Comparison of ENCODE assay signal across 8 mouse cellular contexts in genomic region chr2:154412018-154412666, GRCm38 (mm10). TPM values are rescaled to one million over a fixed set of nuclear protein-coding genes. Genes with fewer than 3 reads are reported as not detected.
DNase-seq lines count a peak whose midpoint lies in the region; ATAC-seq lines count a peak whose summit lies in the region.

No protein-coding gene starts in this region.

- H3K4me2 ChIP-seq in hindbrain, embryonic 16.5 days (ENCODE audit: low read length), result no peak overlapping the region
- no peak overlapping the region for H3K4me2 ChIP-seq in hindbrain, embryonic 12.5 days (replicated peaks)

- H3K9me3 ChIP-seq in hindbrain, embryonic 16.5 days (ENCODE audit: control insufficient read depth, low read length), result no peaks in the 10 kb centered on the region
- no peaks in the 10 kb centered on the region for H3K9me3 ChIP-seq in hindbrain, embryonic 12.5 days (replicated peaks)

- DNase-seq in thymus, postnatal 0 days (ENCODE audit: low spot score), result peak; percentile 57
- no peak for DNase-seq in thymus, postnatal 36 days
- DNase-seq in c-Kit-positive CD71-positive TER-119-negative erythroid progenitor cells, embryonic 14.5 days (ENCODE audit: low read depth), result peak; percentile 53
- peak; percentile 56 to 79 for DNase-seq in left cerebral cortex, postnatal 25 days (ENCODE audit: low spot score in 2 of 2)
- DNase-seq in yolk sac, embryonic 10.5 days (ENCODE audit: low spot score), result peak; percentile 13

- no peaks in the 10 kb centered on the region for H3K27me3 ChIP-seq in hindbrain, embryonic 16.5 days (replicated peaks; ENCODE audit: control insufficient read depth, insufficient read depth, low read length)
- H3K27me3 ChIP-seq in hindbrain, embryonic 12.5 days, result peaks cover 10% of the 10 kb centered on the region

- no peaks in the 10 kb centered on the region for H3K36me3 ChIP-seq in hindbrain, embryonic 16.5 days (ENCODE audit: control insufficient read depth, insufficient read depth, low read length)
- no peaks in the 10 kb centered on the region for H3K36me3 ChIP-seq in hindbrain, embryonic 12.5 days

- WGBS in hindbrain, embryonic 16.5 days, result 65% methylated on average over 7 of the region's 7 CpGs
- WGBS in hindbrain, embryonic 12.5 days, result 72% methylated on average over 7 of the region's 7 CpGs

- H3K27ac ChIP-seq in hindbrain, embryonic 16.5 days (ENCODE audit: low read depth, low read length), result no peak overlapping the region
- H3K27ac ChIP-seq in hindbrain, embryonic 12.5 days, result no peak overlapping the region

- 0 out of 2 replicates have a peak, but pooled peaks have one; percentile 22 for ATAC-seq in hindbrain, embryonic 16.5 days
- ATAC-seq in hindbrain, embryonic 12.5 days (ENCODE audit: low FRiP score), result no peak
- ATAC-seq in granulocyte monocyte progenitor cell, adult 5-6 weeks (replicated peaks; ENCODE audit: poor library complexity, severe bottlenecking), result no peak

- H3K4me3 ChIP-seq in hindbrain, embryonic 16.5 days (ENCODE audit: low read length), result no peak overlapping the region
- no peak overlapping the region for H3K4me3 ChIP-seq in hindbrain, embryonic 12.5 days

- intact Hi-C loops in left cerebral cortex, postnatal 25 days (cut with DNase I), result loop anchor here (10.0 kb wide), 1 partner anchor 533 kb away; no protein-coding TSS in a partner anchor

- no peak overlapping the region for H3K9ac ChIP-seq in hindbrain, embryonic 16.5 days (ENCODE audit: low read depth, low read length)
- no peak overlapping the region for H3K9ac ChIP-seq in hindbrain, embryonic 12.5 days

- peaks cover under 1% of the 10 kb centered on the region for H3K4me1 ChIP-seq in hindbrain, embryonic 16.5 days (ENCODE audit: control insufficient read depth, insufficient read depth, low read depth, low read length)
- H3K4me1 ChIP-seq in hindbrain, embryonic 12.5 days, result peaks cover 8% of the 10 kb centered on the region; the same call in 1 of the 2 replicates

RNA-seq across cellular contexts. Expression of gene Snta1, which starts 4.2 kb away (rescaled TPM):
- 14.0 and 15.1 TPM in 2 replicates for polyA plus RNA-seq in hindbrain, embryonic 16.5 days (2015; fragmentation: Nextera tagmentation; extraction: Ambion mirVana)
- polyA plus RNA-seq in hindbrain, embryonic 12.5 days (2016; fragmentation: Nextera tagmentation; extraction: Ambion mirVana), result 8.9 and 9.7 TPM in 2 replicates
- polyA plus RNA-seq in thymus, postnatal 0 days (2015; fragmentation: Nextera tagmentation; extraction: Ambion mirVana), result 2.6 TPM in 2 replicates
- total RNA-seq in left cerebral cortex, postnatal 25 days (2021), result 10 to 100 TPM; 30.7 to 35.7 TPM
- total RNA-seq in granulocyte monocyte progenitor cell, adult 5-6 weeks (2014; fragmentation: Nextera tagmentation), result 0.56 TPM in 1 of 2 replicates, not detected in the other
- total RNA-seq in granulocyte monocyte progenitor cell, adult 5-6 weeks (2017), result 0.04 TPM in 1 of 2 replicates, not detected in the other

RNA-seq across cellular contexts. Expression of gene Cbfa2t2, which starts 24.1 kb away (rescaled TPM):
- polyA plus RNA-seq in hindbrain, embryonic 16.5 days (2015; fragmentation: Nextera tagmentation; extraction: Ambion mirVana), result 39.8 and 50.9 TPM in 2 replicates
- polyA plus RNA-seq in hindbrain, embryonic 12.5 days (2016; fragmentation: Nextera tagmentation; extraction: Ambion mirVana), result 68.0 and 77.3 TPM in 2 replicates
- 23.7 and 25.4 TPM in 2 replicates for polyA plus RNA-seq in thymus, postnatal 0 days (2015; fragmentation: Nextera tagmentation; extraction: Ambion mirVana)
- 10 to 100 TPM; 54.6 to 57.5 TPM for total RNA-seq in left cerebral cortex, postnatal 25 days (2021)
- total RNA-seq in granulocyte monocyte progenitor cell, adult 5-6 weeks (2014; fragmentation: Nextera tagmentation), result 13.3 and 14.7 TPM in 2 replicates
- 12.1 and 13.0 TPM in 2 replicates for total RNA-seq in granulocyte monocyte progenitor cell, adult 5-6 weeks (2017)

RNA-seq across cellular contexts. Expression of gene Cdk5rap1, which starts 39.3 kb away (rescaled TPM):
- polyA plus RNA-seq in hindbrain, embryonic 16.5 days (2015; fragmentation: Nextera tagmentation; extraction: Ambion mirVana), result 13.4 and 15.9 TPM in 2 replicates
- polyA plus RNA-seq in hindbrain, embryonic 12.5 days (2016; fragmentation: Nextera tagmentation; extraction: Ambion mirVana), result 13.7 and 16.3 TPM in 2 replicates
- polyA plus RNA-seq in thymus, postnatal 0 days (2015; fragmentation: Nextera tagmentation; extraction: Ambion mirVana), result 36.8 and 56.8 TPM in 2 replicates
- total RNA-seq in left cerebral cortex, postnatal 25 days (2021), result 10 to 100 TPM; 11.4 to 17.4 TPM
- total RNA-seq in granulocyte monocyte progenitor cell, adult 5-6 weeks (2014; fragmentation: Nextera tagmentation), result 10.7 and 15.4 TPM in 2 replicates
- total RNA-seq in granulocyte monocyte progenitor cell, adult 5-6 weeks (2017), result 15.6 and 16.1 TPM in 2 replicates

Comparison
In these comparisons a context has a peak if more than half of its experiments do, and no peak if none do; other contexts are left out.
1. DNase-seq: peak in thymus, postnatal 0 days (single experiment), c-Kit-positive CD71-positive TER-119-negative erythroid progenitor cells, embryonic 14.5 days (single experiment), left cerebral cortex, postnatal 25 days (2 of 2) and yolk sac, embryonic 10.5 days (single experiment); none in thymus, postnatal 36 days (0 of 2).